Mouse (Mus musculus): Measurements from ENCODE around the gene Kdm1b. TPM values are rescaled to one million over a fixed set of nuclear protein-coding genes. Genes with fewer than 3 reads are reported as not detected.

Gene Kdm1b
- polyA plus RNA-seq, 1 experiment from 2014 or later = 19.1 TPM

GRCm38 (mm10) chr13:47019774-47020173 is 23.5 kb upstream of the Kdm1b start:
- Histone ChIP-seq H3K36me3 (ENCODE audit: control insufficient read depth, insufficient read depth, low read length) (no peaks in the 10 kb centered on the region), H3K27me3 (ENCODE audit: control insufficient read depth, insufficient read depth, low read length) (no peaks in the 10 kb centered on the region), H3K4me3 (ENCODE audit: low read depth, low read length) (no peak overlapping the region), H3K9ac (ENCODE audit: low read length) (no peak overlapping the region), H3K27ac (ENCODE audit: low read depth, low read length) (no peak overlapping the region), H3K4me1 (ENCODE audit: control insufficient read depth, insufficient read depth, low read length) (no peaks in the 10 kb centered on the region), H3K9me3 (ENCODE audit: control insufficient read depth, low read length) (no peaks in the 10 kb centered on the region), H3K4me2 (ENCODE audit: low read depth) (no peak overlapping the region)
- 89% methylated on average over 7 of the region's 7 CpGs for WGBS
- no peak for DNase-seq (ENCODE audit: low spot score)
- no peak for ATAC-seq (ENCODE audit: insufficient read depth, low FRiP score, low TSS enrichment)

GRCm38 (mm10) chr13:47020798-47021197 is 22.5 kb upstream of the Kdm1b start:
- no peaks in the 10 kb centered on the region for H3K9me3 ChIP-seq (ENCODE audit: control insufficient read depth, low read length)
- H3K4me3 ChIP-seq (ENCODE audit: low read depth, low read length) = no peak overlapping the region
- no peak overlapping the region for H3K9ac ChIP-seq (ENCODE audit: low read length)
- H3K27me3 ChIP-seq (ENCODE audit: control insufficient read depth, insufficient read depth, low read length) = no peaks in the 10 kb centered on the region
- no peaks in the 10 kb centered on the region for H3K4me1 ChIP-seq (ENCODE audit: control insufficient read depth, insufficient read depth, low read length)
- 70% methylated on average over 7 of the region's 7 CpGs for WGBS
- H3K27ac ChIP-seq (ENCODE audit: low read depth, low read length) = no peak overlapping the region
- DNase-seq (ENCODE audit: low spot score) (no peak), ATAC-seq (ENCODE audit: insufficient read depth, low FRiP score, low TSS enrichment) (no peak)
- H3K36me3 ChIP-seq (ENCODE audit: control insufficient read depth, insufficient read depth, low read length) = no peaks in the 10 kb centered on the region
- H3K4me2 ChIP-seq (ENCODE audit: low read depth) = no peak overlapping the region

GRCm38 (mm10) chr13:47030376-47031107 is 12.8 kb upstream of the Kdm1b start:
- Histone ChIP-seq H3K4me2 (ENCODE audit: low read depth) (no peak overlapping the region), H3K9me3 (ENCODE audit: control insufficient read depth, low read length) (no peaks in the 10 kb centered on the region), H3K36me3 (ENCODE audit: control insufficient read depth, insufficient read depth, low read length) (no peaks in the 10 kb centered on the region), H3K27me3 (ENCODE audit: control insufficient read depth, insufficient read depth, low read length) (no peaks in the 10 kb centered on the region), H3K4me3 (ENCODE audit: low read depth, low read length) (no peak overlapping the region), H3K9ac (ENCODE audit: low read length) (no peak overlapping the region), H3K27ac (ENCODE audit: low read depth, low read length) (no peak overlapping the region), H3K4me1 (ENCODE audit: control insufficient read depth, insufficient read depth, low read length) (no peaks in the 10 kb centered on the region)
- ATAC-seq (ENCODE audit: insufficient read depth, low FRiP score, low TSS enrichment) (no peak), DNase-seq (ENCODE audit: low spot score) (no peak)
- 88% methylated on average over 17 of the region's 17 CpGs for WGBS

DNA sequence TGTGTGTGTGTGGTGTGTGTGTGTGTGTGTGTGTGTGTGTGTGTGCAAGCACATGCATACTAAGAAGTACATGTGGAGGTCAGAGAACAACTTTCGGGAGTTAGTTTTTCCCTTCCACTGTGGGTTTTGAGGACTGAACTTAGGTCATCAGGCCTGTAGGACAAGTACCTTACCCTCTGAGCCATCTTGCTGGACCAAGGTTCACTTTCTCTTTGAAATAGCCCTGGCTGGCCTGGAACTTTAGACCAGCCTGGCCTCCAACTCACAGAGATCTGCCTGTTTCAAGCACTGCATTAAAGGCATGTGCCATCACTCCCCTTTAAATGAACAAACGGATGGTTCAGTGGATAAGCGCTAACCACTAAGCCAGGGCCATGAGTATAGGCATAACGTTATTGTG is 9.7 kb upstream of the Kdm1b start:
- Histone ChIP-seq H3K4me2 (ENCODE audit: low read depth) (no peak overlapping the region), H3K9me3 (ENCODE audit: control insufficient read depth, low read length) (no peaks in the 10 kb centered on the region), H3K27ac (ENCODE audit: low read depth, low read length) (no peak overlapping the region), H3K36me3 (ENCODE audit: control insufficient read depth, insufficient read depth, low read length) (no peaks in the 10 kb centered on the region), H3K9ac (ENCODE audit: low read length) (no peak overlapping the region), H3K27me3 (ENCODE audit: control insufficient read depth, insufficient read depth, low read length) (no peaks in the 10 kb centered on the region), H3K4me1 (ENCODE audit: control insufficient read depth, insufficient read depth, low read length) (no peaks in the 10 kb centered on the region), H3K4me3 (ENCODE audit: low read depth, low read length) (no peak overlapping the region)
- ATAC-seq (ENCODE audit: insufficient read depth, low FRiP score, low TSS enrichment) = no peak
- WGBS = 89% methylated on average over 4 of the region's 4 CpGs
- no peak for DNase-seq (ENCODE audit: low spot score)

- H3K4me1 ChIP-seq (ENCODE audit: control insufficient read depth, insufficient read depth, low read length) = peaks cover 3% of the 10 kb centered on the region; the same call in 1 of the 2 replicates
- WGBS = 85% methylated on average over 6 of the region's 6 CpGs
- no peak overlapping the region for H3K4me2 ChIP-seq (ENCODE audit: low read depth)
- H3K9ac ChIP-seq (ENCODE audit: low read length) = no peak overlapping the region
- no peak overlapping the region for H3K27ac ChIP-seq (ENCODE audit: low read depth, low read length)
- DNase-seq (ENCODE audit: low spot score) (no peak), ATAC-seq (ENCODE audit: insufficient read depth, low FRiP score, low TSS enrichment) (no peak)
- no peak overlapping the region for H3K4me3 ChIP-seq (ENCODE audit: low read depth, low read length)
- H3K27me3 ChIP-seq (ENCODE audit: control insufficient read depth, insufficient read depth, low read length) = no peaks in the 10 kb centered on the region
- no peaks in the 10 kb centered on the region for H3K9me3 ChIP-seq (ENCODE audit: control insufficient read depth, low read length)
- H3K36me3 ChIP-seq (ENCODE audit: control insufficient read depth, insufficient read depth, low read length) = no peaks in the 10 kb centered on the region
Observed at GRCm38 (mm10) chr13:47037946-47038345, 5.4 kb upstream of the Kdm1b start.

- no peaks in the 10 kb centered on the region for H3K36me3 ChIP-seq (ENCODE audit: control insufficient read depth, insufficient read depth, low read length)
- H3K9ac ChIP-seq (ENCODE audit: low read length) = no peak overlapping the region
- peaks cover 11% of the 10 kb centered on the region for H3K4me1 ChIP-seq (ENCODE audit: control insufficient read depth, insufficient read depth, low read length)
- no peaks in the 10 kb centered on the region for H3K9me3 ChIP-seq (ENCODE audit: control insufficient read depth, low read length)
- no peak overlapping the region for H3K4me2 ChIP-seq (ENCODE audit: low read depth)
- DNase-seq (ENCODE audit: low spot score) (no peak), ATAC-seq (ENCODE audit: insufficient read depth, low FRiP score, low TSS enrichment) (no peak)
- no peak overlapping the region for H3K27ac ChIP-seq (ENCODE audit: low read depth, low read length)
- H3K4me3 ChIP-seq (ENCODE audit: low read depth, low read length) = no peak overlapping the region
- 95% methylated on average over 5 of the region's 5 CpGs for WGBS
- H3K27me3 ChIP-seq (ENCODE audit: control insufficient read depth, insufficient read depth, low read length) = no peaks in the 10 kb centered on the region
Observed at GRCm38 (mm10) chr13:47040061-47040460, 3.2 kb upstream of the Kdm1b start.

- DNase-seq (ENCODE audit: low spot score) (no peak), ATAC-seq (ENCODE audit: insufficient read depth, low FRiP score, low TSS enrichment) (no peak)
- 60% methylated on average over 8 of the region's 8 CpGs for WGBS
- Histone ChIP-seq H3K4me3 (ENCODE audit: low read depth, low read length) (peak overlapping the region; percentile 83), H3K27me3 (ENCODE audit: control insufficient read depth, insufficient read depth, low read length) (no peaks in the 10 kb centered on the region), H3K4me2 (ENCODE audit: low read depth) (peak overlapping the region; percentile 91), H3K36me3 (ENCODE audit: control insufficient read depth, insufficient read depth, low read length) (no peaks in the 10 kb centered on the region), H3K9ac (ENCODE audit: low read length) (peak overlapping the region; percentile 15; the same call in 1 of the 2 replicates), H3K9me3 (ENCODE audit: control insufficient read depth, low read length) (no peaks in the 10 kb centered on the region), H3K4me1 (ENCODE audit: control insufficient read depth, insufficient read depth, low read length) (peaks cover 11% of the 10 kb centered on the region), H3K27ac (ENCODE audit: low read depth, low read length) (no peak overlapping the region)
Observed at GRCm38 (mm10) chr13:47042024-47042633, 1.2 kb upstream of the Kdm1b start.

- Histone ChIP-seq H3K27ac (ENCODE audit: low read depth, low read length) (0 out of 2 replicates have a peak overlapping the region, but pooled peaks have one; percentile 63), H3K27me3 (ENCODE audit: control insufficient read depth, insufficient read depth, low read length) (no peaks in the 10 kb centered on the region), H3K36me3 (ENCODE audit: control insufficient read depth, insufficient read depth, low read length) (no peaks in the 10 kb centered on the region), H3K9ac (ENCODE audit: low read length) (peak overlapping the region; percentile 72), H3K4me3 (ENCODE audit: low read depth, low read length) (peak overlapping the region; percentile 83), H3K4me2 (ENCODE audit: low read depth) (peak overlapping the region; percentile 91), H3K4me1 (ENCODE audit: control insufficient read depth, insufficient read depth, low read length) (peaks cover 11% of the 10 kb centered on the region), H3K9me3 (ENCODE audit: control insufficient read depth, low read length) (no peaks in the 10 kb centered on the region)
- DNase-seq (ENCODE audit: low spot score) (peak; percentile 20), ATAC-seq (ENCODE audit: insufficient read depth, low FRiP score, low TSS enrichment) (peak; percentile 32)
- under 1% methylated on average over 44 of the region's 45 CpGs for WGBS
Observed at GRCm38 (mm10) chr13:47043833-47044616, 726 bp downstream of the Kdm1b start.
